Mouse (Mus musculus) heart, postnatal 14 days (tissue): ENCODE data around the gene N4bp2l2. TPM values are rescaled to one million over a fixed set of nuclear protein-coding genes. Genes with fewer than 3 reads are reported as not detected.
"Not testable (repeated sequence)": the region's sequence is repeated elsewhere in the genome, so short reads cannot be mapped to it uniquely, and the experiment has no call there.

Experiments used
- DNase-seq, 2 experiments: peaks; one replicate each; pipeline ENCODE4 v3.0.0; 2021 to 2022
- intact Hi-C: fragments of 180-260 bp; cut with DNase I; formaldehyde crosslinking; loops from one replicate; pipeline ENCODE4 v1.15.1; 2025
- total RNA-seq, 2 experiments: library from RNA; stranded (reverse); gene quantifications; 2 replicates each; pipeline ENCODE4 v1.2.3; 2021

Gene N4bp2l2
- total RNA-seq, 2 experiments from 2014 or later = 40.0 to 46.0 TPM

- DNase-seq = no peak
- intact Hi-C loops = loop anchor here (5.0 kb wide), 1 partner anchor 152 kb away; no protein-coding TSS in a partner anchor
Observed at GRCm38 (mm10) chr5:150654548-150654947, 11.4 kb downstream of the N4bp2l2 start.

GRCm38 (mm10) chr5:150652578-150652977, 13.4 kb downstream of the N4bp2l2 start:
- DNase-seq = no peak
- intact Hi-C loops = loop anchor here (5.0 kb wide), 1 partner anchor 150 kb away; no protein-coding TSS in a partner anchor

DNA sequence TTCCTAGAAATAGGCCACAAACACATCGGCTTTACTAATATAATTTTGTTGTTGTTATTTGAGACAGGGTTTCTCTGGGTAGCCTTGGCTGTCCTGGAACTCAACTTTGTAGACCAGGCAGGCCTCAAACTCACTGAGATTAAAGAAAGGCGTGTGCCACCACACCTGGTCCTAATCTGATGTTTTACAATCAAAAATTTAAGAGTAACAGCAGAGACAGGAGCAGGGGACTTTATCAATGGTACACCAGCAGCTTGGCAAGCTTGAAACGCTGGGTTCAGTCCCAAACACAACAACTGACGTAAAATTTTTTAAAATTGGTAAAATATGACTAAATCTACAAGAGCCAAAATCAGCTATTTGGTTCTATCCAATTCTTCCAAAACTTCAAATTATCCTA, 21.1 kb downstream of the N4bp2l2 start:
- DNase-seq = no peak
- intact Hi-C loops = no loop called here

DNA sequence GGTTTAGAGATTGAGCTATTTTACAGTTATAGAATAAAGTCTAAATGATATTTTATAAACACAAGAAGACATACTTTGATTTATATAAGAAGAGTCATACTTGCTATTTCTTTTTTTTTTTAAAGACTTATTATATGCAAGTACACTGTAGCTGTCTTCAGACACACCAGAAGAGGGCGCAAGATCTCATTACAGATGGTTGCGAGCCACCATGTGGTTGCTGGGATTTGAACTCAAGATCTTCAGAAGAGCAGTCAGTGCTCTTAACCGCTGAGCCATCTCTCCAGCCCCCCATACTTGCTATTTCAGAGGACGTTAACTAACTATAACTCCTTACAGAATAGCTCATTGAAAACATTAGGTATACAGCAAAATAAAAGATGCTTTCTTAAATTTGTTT, 22.6 kb downstream of the N4bp2l2 start:
- intact Hi-C loops, DNase-seq: not testable (repeated sequence)

- intact Hi-C loops = no loop called here
- no peak for DNase-seq
Observed at GRCm38 (mm10) chr5:150641440-150641839, 24.5 kb downstream of the N4bp2l2 start.

GRCm38 (mm10) chr5:150629692-150630091, 36.3 kb downstream of the N4bp2l2 start:
- DNase-seq = no peak
- intact Hi-C loops = no loop called here

DNA sequence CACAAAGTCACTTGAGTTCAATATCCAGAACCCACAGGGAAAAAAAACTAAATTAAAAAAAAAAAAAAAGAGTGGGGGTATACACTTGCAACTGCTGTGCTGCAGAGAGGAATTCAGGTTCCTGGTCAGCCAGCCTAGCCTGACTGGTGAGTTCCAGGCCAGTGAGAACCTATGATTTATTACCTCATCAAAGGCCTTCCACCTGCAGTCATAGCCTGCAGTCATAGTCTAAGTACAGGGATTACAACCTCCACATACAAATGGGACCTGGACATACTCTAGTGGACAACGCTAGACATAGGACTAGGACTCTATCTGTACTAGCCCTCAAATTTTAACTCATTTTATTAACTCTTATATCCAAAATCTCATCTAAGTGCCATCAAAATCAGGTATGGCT, 36.7 kb downstream of the N4bp2l2 start:
- intact Hi-C loops = no loop called here
- DNase-seq = no peak

DNA sequence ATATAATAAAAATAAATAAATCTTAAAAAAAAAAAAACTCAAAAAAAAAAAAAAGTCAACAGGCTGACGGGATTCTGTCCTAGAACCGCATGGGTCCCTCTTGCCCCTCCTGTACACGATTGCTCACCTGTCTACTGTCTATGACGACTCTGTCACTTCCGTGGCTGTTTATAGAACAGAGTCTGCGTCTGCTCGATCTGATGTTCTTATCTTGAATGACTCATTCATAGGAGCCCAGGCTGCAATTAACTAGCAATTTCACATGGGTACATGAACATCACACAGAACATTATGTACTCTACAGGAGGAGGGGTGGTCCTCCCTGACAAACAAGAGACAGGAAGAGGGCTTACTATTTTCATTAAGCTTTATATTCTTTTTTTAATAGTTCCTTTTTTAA, 40.5 kb downstream of the N4bp2l2 start:
- no peak for DNase-seq
- intact Hi-C loops = no loop called here

- DNase-seq = no peak
- intact Hi-C loops = no loop called here
Observed at GRCm38 (mm10) chr5:150622792-150623191, 43.2 kb downstream of the N4bp2l2 start.

- DNase-seq = no peak
- intact Hi-C loops = no loop called here
Observed at GRCm38 (mm10) chr5:150621592-150621991, 44.4 kb downstream of the N4bp2l2 start.

- intact Hi-C loops = no loop called here
- no peak for DNase-seq
Observed at GRCm38 (mm10) chr5:150620588-150621135, 45.3 kb downstream of the N4bp2l2 start.

GRCm38 (mm10) chr5:150618599-150619355, 47.2 kb downstream of the N4bp2l2 start:
- intact Hi-C loops = no loop called here

GRCm38 (mm10) chr5:150616731-150617130, 49.3 kb downstream of the N4bp2l2 start:
- intact Hi-C loops = no loop called here
- DNase-seq = no peak

More at GRCm38 (mm10) chr5:150618599-150619355, 47.2 kb downstream of the N4bp2l2 start:
- DNase-seq = no peak

GRCm38 (mm10) chr5:150616216-150616615, 49.8 kb downstream of the N4bp2l2 start:
- intact Hi-C loops = no loop called here
- no peak for DNase-seq

GRCm38 (mm10) chr5:150614054-150614453, 51.9 kb downstream of the N4bp2l2 start:
- intact Hi-C loops = no loop called here
- no peak for DNase-seq

- intact Hi-C loops = no loop called here
- DNase-seq = no peak
Observed at GRCm38 (mm10) chr5:150611697-150612096, 54.3 kb downstream of the N4bp2l2 start.

GRCm38 (mm10) chr5:150611136-150611535, 54.8 kb downstream of the N4bp2l2 start:
- intact Hi-C loops = no loop called here
- DNase-seq = no peak

- DNase-seq = no peak
- intact Hi-C loops = no loop called here
Observed at GRCm38 (mm10) chr5:150607631-150608030, 58.4 kb downstream of the N4bp2l2 start.

DNA sequence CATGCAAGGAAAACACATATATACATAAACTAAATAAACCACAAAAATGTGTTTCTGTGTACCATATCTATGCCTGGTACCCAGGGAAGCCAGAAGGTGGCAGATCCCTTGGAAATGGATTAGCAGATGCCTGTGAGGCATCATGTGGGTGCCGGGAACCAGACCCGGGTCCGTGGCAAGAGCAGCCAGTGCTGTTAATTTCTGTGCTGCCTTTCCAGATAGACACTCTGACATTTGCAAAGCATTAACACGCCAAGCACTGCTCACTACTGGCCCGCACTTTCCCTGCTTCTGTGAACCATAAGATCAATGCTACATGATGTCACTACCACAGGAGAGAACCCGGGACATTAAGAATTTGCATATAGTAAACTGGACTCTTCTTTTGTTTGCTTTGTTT, 59.9 kb downstream of the N4bp2l2 start:
- no peak for DNase-seq
- intact Hi-C loops = no loop called here

GRCm38 (mm10) chr5:150601441-150602230, 64.3 kb downstream of the N4bp2l2 start:
- DNase-seq = no peak
- intact Hi-C loops = no loop called here
